Mouse (Mus musculus) spleen, postnatal 14 days (tissue): ENCODE results near the gene Zfp131.
"Not testable (repeated sequence)": the region's sequence is repeated elsewhere in the genome, so short reads cannot be mapped to it uniquely, and the experiment has no call there.

Source experiments
- DNase-seq, 2 experiments: peaks; one replicate each; pipeline ENCODE4 v3.0.0; 2021 to 2022; ENCODE audit warnings: low spot score in 2 of 2

Zfp131 gene

DNA sequence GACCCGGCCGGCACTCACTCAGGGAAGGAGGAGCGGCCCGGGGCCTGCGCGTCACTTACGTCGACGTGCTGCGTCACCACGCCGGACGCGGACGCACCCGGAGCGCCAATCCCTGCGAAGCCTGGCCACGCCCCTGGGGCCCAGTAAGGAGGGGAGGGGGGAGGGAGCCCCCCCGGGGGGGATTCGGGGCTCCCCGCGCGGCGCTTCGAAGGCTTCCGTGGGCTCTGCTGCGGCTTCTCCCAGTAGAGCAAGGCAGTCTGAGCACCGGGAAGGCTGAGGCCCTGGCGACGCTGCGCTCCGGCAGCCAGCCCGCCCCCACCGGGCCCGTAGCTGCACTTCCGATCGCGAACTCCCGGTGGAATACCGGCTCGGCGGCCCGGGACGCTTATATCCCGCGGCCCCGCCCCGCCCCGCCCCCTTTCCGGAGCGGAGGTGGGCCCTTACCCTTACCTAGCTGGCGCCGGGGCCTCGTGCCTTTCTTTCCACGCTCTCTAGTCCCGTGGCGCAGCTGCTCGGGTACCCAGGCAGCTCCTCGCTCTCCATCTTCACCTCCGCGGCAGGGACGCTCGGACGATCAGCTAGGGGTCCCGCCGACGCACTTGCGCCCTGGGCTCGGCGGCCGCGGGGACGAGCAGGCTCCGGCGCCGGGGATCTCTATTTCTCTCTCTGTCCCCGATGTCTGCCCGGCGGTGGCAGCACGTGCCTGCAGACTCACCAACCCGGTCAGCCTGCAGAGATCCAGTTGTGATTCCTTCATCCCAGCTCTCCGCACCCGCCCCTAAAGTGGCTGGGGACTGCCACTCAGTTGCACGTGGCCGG, at the start of gene Zfp131:
TSS of gene Zfp131 (minus strand) at position 129 of the 819 bp plus-strand sequence.
- peak; percentile 84 to 92 for DNase-seq

DNA sequence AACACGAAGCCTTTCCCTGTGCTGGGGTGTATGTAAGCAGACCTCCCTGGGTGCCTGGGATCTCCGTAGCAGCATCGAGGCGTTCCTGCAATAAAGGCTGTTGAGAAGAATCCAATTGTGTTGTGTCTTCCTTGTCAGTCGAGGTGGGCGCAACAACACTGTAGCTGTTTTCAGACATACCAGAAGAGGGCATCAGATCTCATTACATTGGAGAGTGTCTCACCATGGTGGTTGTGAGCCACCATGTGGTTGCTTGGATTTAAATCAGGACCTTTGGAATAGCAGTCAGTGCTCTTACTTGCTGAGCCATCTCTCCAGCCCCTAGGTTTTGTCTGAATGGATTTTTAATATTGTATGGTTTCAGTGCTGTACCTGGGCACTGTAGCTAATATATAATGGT, 49.3 kb upstream of the Zfp131 start:
- DNase-seq = not testable (repeated sequence)

DNA sequence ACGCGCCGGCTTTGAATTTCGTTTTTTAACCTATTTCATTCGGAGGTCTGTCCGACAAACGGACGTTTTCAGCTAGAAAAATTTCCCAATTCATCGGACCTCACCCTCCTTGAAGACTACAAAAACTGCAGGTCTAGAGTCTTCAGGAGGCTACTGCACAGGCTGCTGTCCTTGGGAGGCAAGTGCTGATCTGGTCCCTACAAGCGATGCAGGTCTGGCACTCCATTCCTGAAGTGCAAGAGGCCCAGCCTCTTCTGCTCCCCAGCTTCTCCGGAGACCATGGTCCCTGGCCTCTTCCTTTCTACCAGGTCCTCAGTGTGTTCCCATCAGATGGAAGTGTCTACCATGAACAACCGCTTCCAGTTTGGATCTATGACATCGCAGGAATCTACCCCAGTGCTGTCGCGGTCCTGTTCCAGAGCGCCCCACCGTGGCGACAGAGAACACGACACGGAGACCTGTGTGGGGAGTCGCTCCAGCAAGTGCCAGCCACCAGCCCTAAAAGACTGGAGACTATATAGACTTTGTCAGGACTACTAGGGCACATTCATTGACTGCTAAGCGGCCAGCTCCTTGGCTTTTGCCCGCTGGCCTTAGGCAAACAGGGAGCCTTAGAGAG, 47.1 kb upstream of the Zfp131 start:
- not testable (repeated sequence) for DNase-seq

DNA sequence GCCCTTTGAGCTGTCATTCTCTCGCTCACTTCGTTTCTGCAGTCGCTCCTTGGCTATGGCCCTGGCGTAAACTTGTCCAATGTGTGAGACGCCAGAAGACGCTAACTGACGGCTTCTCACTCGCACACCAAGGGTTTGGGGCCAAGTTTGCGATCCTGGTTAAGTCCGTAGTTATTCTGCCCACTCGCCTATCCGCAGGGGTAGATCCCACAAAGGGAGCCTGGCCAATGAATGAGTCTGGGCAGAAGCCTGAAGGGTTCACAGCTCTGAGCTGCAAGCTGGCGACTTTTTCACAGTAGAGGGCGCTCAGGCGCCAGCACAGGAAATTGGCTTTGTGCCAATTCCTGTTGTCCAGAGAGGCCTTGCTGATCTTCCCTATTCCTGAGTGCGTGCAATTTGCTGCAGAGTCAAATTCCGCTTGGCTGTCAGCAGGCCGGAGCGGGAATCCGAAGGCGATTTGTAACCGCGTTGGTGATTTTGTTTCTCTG, 45.7 kb upstream of the Zfp131 start:
- DNase-seq = not testable (repeated sequence)

DNA sequence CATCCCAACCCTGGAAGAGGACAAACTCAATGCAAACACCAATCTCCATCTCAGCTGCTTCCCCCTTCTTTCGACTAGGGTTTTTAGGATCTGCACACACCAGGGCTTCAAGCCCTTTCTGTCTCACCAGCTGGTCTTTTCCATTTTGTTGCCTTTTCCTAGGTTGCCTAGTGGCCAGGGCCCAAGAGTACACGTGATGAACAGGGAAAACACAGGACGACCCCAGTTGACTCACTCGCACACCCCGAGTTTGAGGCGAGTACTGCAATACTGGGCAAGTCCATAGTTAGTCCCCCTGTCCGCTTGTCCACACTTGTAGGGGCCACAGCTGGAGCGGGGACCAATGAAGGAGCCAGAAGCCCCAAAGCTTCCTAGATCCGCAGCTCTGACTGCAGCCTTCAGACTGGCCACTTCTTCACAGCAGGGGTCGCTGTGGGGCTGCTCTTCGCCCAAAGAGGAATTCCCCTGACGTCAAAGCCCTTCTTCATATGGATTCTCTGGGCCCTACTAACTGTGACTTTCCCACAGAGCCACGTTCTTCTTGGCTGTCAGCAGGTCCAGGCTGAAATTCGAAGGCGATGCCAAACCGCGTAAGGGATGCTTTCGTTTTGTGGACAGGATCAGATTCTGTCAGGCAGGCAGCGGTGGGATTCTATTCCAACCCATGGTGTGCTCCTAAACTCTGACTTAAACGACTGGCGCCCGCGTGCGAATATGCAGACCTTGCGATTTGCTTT, 44.8 kb upstream of the Zfp131 start, which contains the start of gene D13Ertd608e:
TSS of gene D13Ertd608e (plus strand) at position 687 of the 737 bp plus-strand sequence.
- DNase-seq = peak in 1 of 2 experiments; percentile 8

DNA sequence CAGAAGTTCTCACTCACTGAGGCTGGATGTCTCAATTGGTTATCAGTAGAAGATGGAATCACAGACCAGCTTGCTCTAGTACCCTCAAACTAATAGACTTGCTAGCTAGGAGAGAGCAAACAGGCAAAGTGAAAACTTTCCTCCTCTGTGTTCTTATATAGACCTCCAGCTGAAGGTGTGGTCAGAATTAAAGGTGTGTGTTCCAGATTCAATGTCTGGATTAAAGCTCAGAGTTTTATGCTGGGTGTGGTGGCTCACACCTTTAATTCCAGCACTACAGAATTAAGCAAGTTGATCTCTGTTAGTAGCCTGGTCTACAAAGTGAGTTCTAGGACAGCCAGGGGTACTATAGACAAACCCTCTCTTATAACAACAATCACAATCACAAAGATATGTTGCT, 39.4 kb upstream of the Zfp131 start, which contains the start of gene AF067063:
TSS of gene AF067063 (minus strand) at position 101 of the 400 bp plus-strand sequence.
- not testable (repeated sequence) for DNase-seq

DNA sequence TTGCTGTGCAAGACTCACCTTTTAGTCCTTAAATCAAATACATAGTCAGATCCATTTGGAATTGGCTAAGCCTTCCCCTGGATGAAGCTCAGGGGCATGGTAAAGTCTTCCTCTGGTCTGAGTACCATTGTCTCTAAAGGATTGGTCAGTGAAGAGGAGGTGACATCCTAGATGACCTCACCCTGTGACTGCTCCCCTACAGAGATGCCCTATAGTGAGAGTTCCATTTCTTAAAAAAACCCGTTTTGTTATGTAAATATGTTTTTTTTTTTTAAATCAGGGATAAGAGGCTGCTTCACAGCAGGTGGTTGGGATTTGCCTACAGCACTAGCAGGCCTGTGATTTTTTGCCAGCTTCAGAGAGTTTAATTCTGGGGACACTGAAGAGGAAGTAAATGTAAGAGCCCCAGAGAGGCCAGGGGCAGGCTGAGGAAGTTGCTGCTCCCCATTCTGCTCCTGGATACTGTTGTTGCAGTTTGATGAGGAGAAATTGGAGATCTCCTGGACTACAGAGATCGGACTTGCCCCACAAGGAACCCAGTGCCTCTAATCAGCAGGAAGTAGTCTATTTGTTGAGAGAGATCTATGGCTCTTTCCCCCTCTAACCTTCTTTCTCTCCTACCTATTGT, 27.0 kb upstream of the Zfp131 start:
- DNase-seq = no peak

DNA sequence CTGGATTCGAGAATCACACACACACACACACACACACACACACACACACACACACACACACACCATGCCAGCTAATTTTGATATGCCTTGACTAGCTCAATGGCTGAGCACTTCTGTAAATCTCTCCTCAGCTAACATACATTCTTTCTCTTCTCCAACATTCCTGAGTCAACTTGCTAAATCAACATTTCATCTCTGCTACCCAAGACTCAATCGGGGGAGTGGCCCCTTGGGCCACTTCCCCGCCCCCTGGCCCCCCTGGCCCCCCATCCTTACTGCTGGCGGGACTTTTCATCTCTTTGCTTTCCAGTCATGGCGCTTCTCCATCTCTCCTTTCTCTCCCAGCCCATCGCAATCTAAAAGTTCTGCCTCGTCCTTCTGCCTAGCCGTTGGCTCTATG, 26.1 kb upstream of the Zfp131 start:
- no peak for DNase-seq

DNA sequence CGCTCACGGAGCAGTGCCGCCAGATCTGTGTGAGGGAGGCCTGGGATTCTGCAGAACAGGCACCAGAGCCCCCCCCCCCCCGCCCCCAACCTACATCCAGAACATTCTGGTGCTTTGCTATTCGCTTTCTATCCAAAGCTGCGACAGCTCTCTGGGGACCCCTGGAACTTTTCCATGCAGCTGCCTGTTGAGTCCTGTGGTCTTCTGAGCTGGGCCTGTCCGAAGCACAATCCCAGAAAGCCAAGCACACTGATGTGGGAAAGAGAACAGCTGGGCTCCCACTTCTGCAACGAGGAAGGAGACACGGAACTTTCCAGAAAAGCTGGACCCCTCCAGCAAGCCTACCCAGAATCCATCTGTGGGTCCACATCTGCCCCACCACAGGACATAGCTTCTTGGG, 19.3 kb upstream of the Zfp131 start:
- no peak for DNase-seq

DNA sequence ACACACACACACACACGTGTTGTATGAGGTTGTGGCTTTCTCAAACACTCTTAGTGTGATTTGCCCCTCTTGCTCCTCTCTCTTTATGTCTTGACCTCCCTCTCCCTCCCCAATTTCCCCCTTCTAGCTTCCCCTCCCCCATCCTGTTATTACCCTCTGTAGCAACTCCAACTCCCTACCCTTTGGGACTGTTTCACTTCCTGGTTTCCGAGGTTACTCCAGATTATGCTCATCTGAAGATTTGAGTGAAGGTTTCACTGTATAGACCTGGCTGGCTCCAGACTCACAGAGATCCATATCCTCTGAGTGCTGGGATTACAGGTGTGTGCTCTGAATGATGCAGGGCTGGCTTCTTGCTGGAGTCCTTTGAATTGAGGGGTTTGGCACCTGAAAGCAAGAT, 18.2 kb upstream of the Zfp131 start:
- no peak for DNase-seq

DNA sequence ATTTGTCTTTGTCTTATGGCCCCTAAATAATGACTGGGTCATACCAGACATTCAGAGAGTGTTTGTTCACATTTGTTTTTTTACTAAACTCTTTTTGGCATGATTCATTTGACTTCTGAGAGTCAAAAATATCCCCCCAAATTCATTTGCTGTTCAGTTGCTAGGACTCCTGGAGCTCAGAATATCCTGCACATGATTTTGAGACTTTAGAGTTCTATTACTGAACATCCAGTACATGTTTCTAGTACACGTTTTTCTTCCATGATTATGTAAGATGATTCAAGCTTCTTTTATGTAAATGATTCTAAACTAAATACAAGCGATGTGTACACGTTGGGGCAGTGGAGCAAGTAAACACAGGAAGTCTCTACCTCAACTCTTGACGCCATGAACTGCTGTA, 7.0 kb upstream of the Zfp131 start:
- no peak for DNase-seq

DNA sequence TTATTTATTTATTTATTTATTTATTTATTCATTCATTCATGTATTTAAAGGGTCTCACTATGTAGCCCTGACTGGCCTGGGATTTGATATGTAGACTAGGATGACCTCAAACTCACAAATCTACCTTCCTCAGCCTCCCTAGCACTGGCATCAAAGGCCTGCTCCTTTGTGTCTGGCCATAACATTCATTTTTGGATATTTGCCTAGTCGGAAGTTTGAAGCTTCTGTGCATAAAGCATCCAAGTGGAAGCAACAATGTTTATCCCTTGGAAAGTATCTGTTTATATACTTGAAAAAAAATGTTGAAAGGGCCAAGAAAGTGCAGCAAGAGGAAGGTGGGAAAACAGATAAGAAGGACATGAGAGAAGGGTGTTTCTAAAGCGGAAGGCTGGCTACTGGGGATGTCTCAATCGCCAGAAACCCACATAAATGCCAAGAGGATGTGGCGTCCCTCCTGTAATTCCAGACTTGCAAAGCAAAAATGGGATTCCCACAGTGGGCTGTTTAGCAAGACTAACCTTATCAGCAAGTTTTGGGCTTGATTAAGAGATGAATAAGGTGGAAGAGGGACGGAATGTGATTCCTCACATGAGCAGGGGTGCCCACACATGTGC, 2.2 kb upstream of the Zfp131 start:
- no peak for DNase-seq

DNA sequence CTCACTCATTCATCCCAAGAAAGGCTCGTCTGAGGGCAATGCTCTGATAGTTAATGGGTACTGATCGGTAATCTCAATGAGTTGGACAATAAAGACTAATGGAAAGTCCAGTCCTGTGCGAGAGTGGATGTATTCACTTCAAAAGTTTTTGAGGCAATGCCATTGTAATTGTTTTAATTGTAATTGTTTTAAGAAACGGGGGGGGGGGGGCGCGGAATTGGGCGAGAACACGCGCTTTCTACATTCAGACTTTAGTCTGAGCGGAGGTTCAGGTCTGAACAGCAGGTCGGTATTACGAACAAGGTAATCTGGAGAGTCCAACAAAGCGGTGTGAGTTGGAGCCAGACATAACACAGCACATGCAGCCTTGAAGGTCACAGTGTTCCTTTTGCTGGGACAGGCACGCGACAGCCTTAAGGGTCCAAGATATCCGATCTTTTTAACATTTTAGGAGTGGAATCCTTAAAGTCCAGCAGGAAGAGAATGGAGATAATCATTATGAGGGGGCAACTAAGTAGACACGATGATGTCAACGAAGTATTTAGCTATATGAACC, 969 bp upstream of the Zfp131 start:
- DNase-seq = no peak

DNA sequence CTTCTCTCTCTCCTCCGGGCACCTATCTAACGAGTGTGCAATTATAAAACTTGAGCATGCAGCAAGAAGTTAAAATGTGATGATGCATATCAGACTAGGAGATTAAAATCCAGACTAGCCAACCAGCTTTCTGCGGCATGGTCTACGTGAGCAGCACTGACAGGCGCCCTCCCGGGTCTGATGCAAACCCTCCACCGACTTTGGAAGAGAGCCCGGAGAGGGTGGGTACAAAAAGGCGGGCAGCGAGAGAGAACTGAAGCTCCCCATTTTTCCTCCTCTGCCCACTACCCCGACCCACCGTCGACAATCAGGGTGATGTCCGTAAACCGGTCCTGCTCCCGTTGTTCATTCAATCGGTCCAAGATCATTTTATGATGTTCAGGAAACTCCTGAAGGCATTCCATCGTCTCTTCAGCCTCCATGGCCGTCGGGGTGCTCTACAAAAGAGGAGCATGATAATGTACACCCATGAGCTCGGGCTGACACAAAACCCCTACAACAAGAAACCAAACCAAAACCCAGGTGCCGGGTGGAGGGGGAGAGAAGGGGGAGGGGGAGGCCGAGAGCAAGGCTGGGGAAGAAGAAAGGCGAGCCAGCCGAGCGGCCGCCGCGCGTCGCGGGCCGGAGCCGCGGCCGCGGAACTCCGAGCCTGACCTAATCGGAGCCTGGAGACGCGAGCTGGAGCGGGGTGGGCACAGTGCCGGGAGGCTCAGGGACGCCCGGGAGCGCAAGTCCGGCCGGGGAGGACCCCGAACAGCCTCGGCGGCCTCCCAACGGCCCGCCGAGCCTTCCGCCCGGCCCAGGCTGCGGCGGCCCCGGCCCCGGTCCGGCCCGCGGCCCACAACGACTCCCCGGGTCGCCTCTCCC, 605 bp downstream of the Zfp131 start:
- DNase-seq = peak; percentile 26 to 38

DNA sequence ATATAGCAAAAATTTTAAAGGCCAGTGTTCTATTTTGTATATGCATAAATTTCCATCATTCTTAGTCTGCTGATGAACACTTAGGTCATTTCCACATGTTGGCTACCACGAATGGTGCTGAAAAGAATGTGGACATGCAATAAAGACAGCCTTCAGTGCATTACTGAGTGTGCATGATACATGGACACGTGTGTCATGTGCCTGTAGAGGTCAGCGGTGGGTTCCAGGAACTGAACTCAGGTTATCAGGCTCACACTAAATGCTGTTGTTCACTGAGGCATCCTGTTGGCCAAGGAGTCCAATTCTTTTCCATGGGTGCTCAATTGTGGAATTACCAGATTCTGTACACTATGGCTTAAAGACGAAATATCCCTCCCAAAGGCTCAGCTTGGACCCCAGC, 7.1 kb downstream of the Zfp131 start:
- no peak for DNase-seq

DNA sequence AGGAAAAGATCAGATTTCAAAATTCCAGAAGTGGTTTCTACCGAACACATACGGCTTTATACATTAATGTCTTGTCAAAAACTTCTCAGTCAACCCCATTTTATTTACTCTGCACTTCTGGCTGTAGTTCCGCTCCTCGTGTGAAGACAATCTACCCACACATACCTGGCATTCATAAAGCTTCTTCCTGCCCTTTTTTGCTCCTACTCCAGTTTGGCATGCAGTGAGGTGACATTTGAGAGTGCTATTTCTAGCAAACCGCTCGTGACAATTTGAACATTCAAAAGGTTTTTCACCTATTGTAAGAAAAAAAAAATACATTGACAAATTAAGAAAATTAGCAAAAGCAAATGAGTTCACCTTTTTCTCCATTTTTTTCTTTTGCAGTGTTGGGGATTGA, 22.1 kb downstream of the Zfp131 start:
- no peak for DNase-seq

DNA sequence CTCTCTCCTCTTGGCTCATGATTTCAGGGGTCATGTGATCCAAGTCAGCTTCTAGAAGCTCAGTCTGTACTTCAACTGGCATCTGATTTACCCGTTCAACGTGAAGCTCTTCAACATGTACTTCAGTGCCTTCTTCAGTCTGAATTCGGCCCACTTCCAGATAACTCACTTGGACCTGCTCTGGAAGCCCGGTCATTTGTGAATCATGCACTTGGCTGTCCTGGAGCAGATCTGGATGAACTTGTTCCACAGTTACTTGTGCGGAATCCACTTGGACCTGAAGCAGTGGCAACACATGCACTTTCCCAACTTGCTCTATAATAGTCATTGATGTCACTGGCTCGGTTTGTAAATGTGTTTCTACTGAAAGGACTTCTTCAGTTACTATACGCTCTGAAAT, 24.2 kb downstream of the Zfp131 start:
- DNase-seq = no peak

DNA sequence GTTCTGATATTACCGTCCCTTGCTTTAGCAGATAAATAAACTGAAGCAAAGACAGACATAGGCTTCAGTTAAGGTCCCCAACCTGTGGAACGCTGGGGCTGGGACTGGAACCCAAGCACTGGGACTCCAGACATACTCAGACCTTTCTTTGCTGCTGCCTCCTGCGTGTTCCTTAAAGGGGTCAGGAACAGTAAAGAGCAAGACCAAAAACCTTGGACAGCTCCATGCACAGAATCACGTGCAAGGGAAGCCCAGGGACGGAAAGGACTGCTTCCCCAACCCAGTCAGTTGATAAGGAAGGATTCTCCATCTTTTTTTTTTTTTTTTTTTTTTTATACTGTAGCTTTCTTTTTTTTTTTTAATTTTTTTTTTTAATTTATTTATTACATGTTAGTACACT, 33.9 kb downstream of the Zfp131 start:
- DNase-seq = no peak

DNA sequence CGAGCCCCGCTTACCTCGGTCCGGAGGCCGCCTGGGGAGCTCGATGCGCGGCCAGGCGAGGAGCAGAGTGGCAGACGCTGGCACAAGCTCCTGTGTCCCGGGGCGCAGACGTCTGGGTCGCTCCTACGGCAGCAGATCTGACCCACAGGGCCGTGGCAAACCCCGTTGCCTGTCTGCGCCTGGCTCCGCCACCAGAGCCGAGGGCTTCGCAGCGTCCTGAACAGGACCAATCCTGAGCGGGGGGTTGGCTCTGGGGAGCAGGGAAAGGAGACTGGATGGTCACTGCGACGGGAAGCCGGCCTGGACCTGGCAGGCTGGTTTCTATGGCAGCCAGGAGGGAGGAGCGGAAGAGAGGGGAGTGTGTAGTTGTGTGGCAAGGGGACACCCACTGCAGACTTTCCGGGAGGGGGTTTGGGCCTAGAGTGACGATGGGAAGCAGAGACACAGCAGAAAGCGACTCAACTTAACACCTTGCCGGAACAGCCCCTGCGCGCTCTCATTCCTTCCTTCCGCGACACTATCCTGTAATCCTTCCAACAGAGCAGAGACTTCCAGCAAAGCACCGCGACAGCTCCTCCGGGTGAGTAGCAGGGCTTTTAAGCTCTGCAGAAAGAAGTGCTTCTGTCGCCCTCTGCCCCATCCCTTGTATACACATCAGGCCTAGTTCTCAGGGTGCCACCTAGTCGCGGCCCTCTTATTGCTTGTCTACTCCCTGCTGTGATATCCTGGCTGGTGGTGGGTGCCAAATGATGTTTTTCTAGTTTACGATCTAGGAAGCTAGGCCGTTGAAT, 34.8 kb downstream of the Zfp131 start, which contains the start of gene Nim1k:
TSS of gene Nim1k (minus strand) at position 202 of the 791 bp plus-strand sequence.
- peak in 1 of 2 experiments; percentile 13 for DNase-seq
